Mouse (Mus musculus): Measurements from ENCODE around the gene Spns3.
A peak's percentile ranks its signal among the peaks of the same experiment; 100 is the strongest.

Spns3 gene

GRCm38 (mm10) chr11:72519895-72520294 is 30.4 kb downstream of the Spns3 start:
- no peak for DNase-seq (ENCODE audit: extremely low read depth, insufficient read length, low spot score)

GRCm38 (mm10) chr11:72519189-72519588 is 31.1 kb downstream of the Spns3 start:
- no peak for DNase-seq (ENCODE audit: extremely low read depth, insufficient read length, low spot score)

- no peak for DNase-seq (ENCODE audit: extremely low read depth, insufficient read length, low spot score)
Measured at GRCm38 (mm10) chr11:72518449-72518848, 31.9 kb downstream of the Spns3 start.

GRCm38 (mm10) chr11:72514967-72515366 is 35.3 kb downstream of the Spns3 start:
- no peak for DNase-seq (ENCODE audit: extremely low read depth, insufficient read length, low spot score)

- DNase-seq (ENCODE audit: extremely low read depth, insufficient read length, low spot score), result no peak
Measured at GRCm38 (mm10) chr11:72508651-72509050, 41.7 kb downstream of the Spns3 start.

GRCm38 (mm10) chr11:72507651-72508050 is 42.7 kb downstream of the Spns3 start:
- no peak for DNase-seq (ENCODE audit: extremely low read depth, insufficient read length, low spot score)

GRCm38 (mm10) chr11:72504016-72504797 is 46.1 kb downstream of the Spns3 start:
- no peak for DNase-seq (ENCODE audit: extremely low read depth, insufficient read length, low spot score)

GRCm38 (mm10) chr11:72503501-72503921 is 46.8 kb downstream of the Spns3 start:
- DNase-seq (ENCODE audit: extremely low read depth, insufficient read length, low spot score), result no peak

GRCm38 (mm10) chr11:72502236-72502635 is 48.1 kb downstream of the Spns3 start:
- DNase-seq (ENCODE audit: extremely low read depth, insufficient read length, low spot score), result no peak

GRCm38 (mm10) chr11:72501426-72502002 is 48.8 kb downstream of the Spns3 start:
- peak; percentile 87 for DNase-seq (ENCODE audit: extremely low read depth, insufficient read length, low spot score)

- no peak for DNase-seq (ENCODE audit: extremely low read depth, insufficient read length, low spot score)
Measured at GRCm38 (mm10) chr11:72500139-72500538, 50.2 kb downstream of the Spns3 start.

GRCm38 (mm10) chr11:72497367-72497766 is 52.9 kb downstream of the Spns3 start:
- no peak for DNase-seq (ENCODE audit: extremely low read depth, insufficient read length, low spot score)

GRCm38 (mm10) chr11:72496775-72497174 is 53.5 kb downstream of the Spns3 start:
- no peak for DNase-seq (ENCODE audit: extremely low read depth, insufficient read length, low spot score)

GRCm38 (mm10) chr11:72496066-72496465 is 54.2 kb downstream of the Spns3 start:
- DNase-seq (ENCODE audit: extremely low read depth, insufficient read length, low spot score), result no peak

- DNase-seq (ENCODE audit: extremely low read depth, insufficient read length, low spot score), result no peak
Measured at GRCm38 (mm10) chr11:72494046-72494988, 56.0 kb downstream of the Spns3 start.

GRCm38 (mm10) chr11:72491130-72491960 is 59.0 kb downstream of the Spns3 start:
- peak; percentile 80 for DNase-seq (ENCODE audit: extremely low read depth, insufficient read length, low spot score)

GRCm38 (mm10) chr11:72489881-72490301 is 60.4 kb downstream of the Spns3 start, which contains the start of gene Spns2:
TSS of gene Spns2 (minus strand) at chr11:72489904.
- DNase-seq (ENCODE audit: extremely low read depth, insufficient read length, low spot score), result no peak

GRCm38 (mm10) chr11:72489397-72489796 is 60.9 kb downstream of the Spns3 start:
- DNase-seq (ENCODE audit: extremely low read depth, insufficient read length, low spot score), result no peak

- DNase-seq (ENCODE audit: extremely low read depth, insufficient read length, low spot score), result peak; percentile 84
Measured at GRCm38 (mm10) chr11:72488753-72489271, 61.5 kb downstream of the Spns3 start.

- DNase-seq (ENCODE audit: extremely low read depth, insufficient read length, low spot score), result no peak
Measured at GRCm38 (mm10) chr11:72487739-72488138, 62.6 kb downstream of the Spns3 start.

Measured in 3134 (cell line).